Mouse (Mus musculus) limb, embryonic 14.5 days (tissue): Measurements from ENCODE around the gene Rab3a. TPM values are rescaled to one million over a fixed set of nuclear protein-coding genes. Genes with fewer than 3 reads are reported as not detected.

Experiments used
- ATAC-seq: fragments of 200-750 bp; cut with Nextera tagmentation; 2 replicates; pipeline ENCODE4 v1.8.0; 2017; ENCODE audit warnings: low read depth, moderate number of reproducible peaks, moderate TSS enrichment; ENCODE audit not compliant: low FRiP score
- DNase-seq: peaks from one replicate; pipeline ENCODE4 v3.0.0-alpha.2; 2015; ENCODE audit warnings: low spot score
- H3K27ac ChIP-seq: fragments of 300-500 bp; sonication (generic); replicated peaks from 2 replicates; pipeline ENCODE4 v1.5.1; 2014; ENCODE audit warnings: low read depth, mild to moderate bottlenecking, low read length, moderate library complexity, mixed read lengths
- H3K27me3 ChIP-seq: fragments of 300-500 bp; sonication (generic); 2 replicates; pipeline ENCODE4 v1.6.1; 2014; ENCODE audit warnings: low read length, mixed read lengths; ENCODE audit not compliant: control insufficient read depth, insufficient read depth
- H3K36me3 ChIP-seq: fragments of 300-500 bp; sonication (generic); 2 replicates; pipeline ENCODE4 v1.6.1; 2014; ENCODE audit warnings: mild to moderate bottlenecking, low read length, moderate library complexity, mixed read lengths; ENCODE audit not compliant: control insufficient read depth, insufficient read depth
- H3K4me1 ChIP-seq: fragments of 300-500 bp; sonication (generic); 2 replicates; pipeline ENCODE4 v1.6.1; 2014; ENCODE audit warnings: antibody characterized with exemption, low read length, mixed read lengths; ENCODE audit not compliant: control insufficient read depth, insufficient read depth
- H3K4me2 ChIP-seq: fragments of 300-500 bp; sonication (generic); replicated peaks from 2 replicates; pipeline ENCODE4 v1.6.1; 2014; ENCODE audit warnings: low read depth, mild to moderate bottlenecking, low read length, moderate library complexity; ENCODE audit not compliant: severe bottlenecking
- H3K4me3 ChIP-seq: fragments of 300-500 bp; sonication (generic); replicated peaks from 2 replicates; pipeline ENCODE4 v1.5.1; 2014; ENCODE audit warnings: low read length
- H3K9ac ChIP-seq: fragments of 300-500 bp; sonication (generic); 2 replicates; pipeline ENCODE4 v1.6.1; 2014; ENCODE audit warnings: mild to moderate bottlenecking, low read depth, low read length, moderate library complexity; ENCODE audit not compliant: severe bottlenecking
- H3K9me3 ChIP-seq: fragments of 300-500 bp; sonication (generic); 2 replicates; pipeline ENCODE4 v1.6.1; 2016; ENCODE audit warnings: low read length; ENCODE audit not compliant: control insufficient read depth
- POLR2A ChIP-seq: fragments of 200-500 bp; IDR thresholded peaks from 2 replicates; pipeline ENCODE4 v1.8.0; 2012; ENCODE audit warnings: inconsistent platforms, mild to moderate bottlenecking, moderate library complexity, borderline replicate concordance; ENCODE audit not compliant: insufficient read depth, insufficient read length; ENCODE audit errors: extremely low read depth
- WGBS: fragments of 180-500 bp; shearing (Covaris S2); extraction: QIAGEN DNeasy Blood & Tissue Kit; methylation state at CpG from one replicate; pipeline ENCODE4 v1.1.7; 2014; 5-methylcytosine and 5-hydroxymethylcytosine counted together
- polyA plus RNA-seq, 2 experiments: library from polyadenylated mRNA; depleted of rRNA in 1 of 2; stranded (reverse) in 1 of 2; unstranded in 1 of 2; fragments of >200 nt; fragmentation: Nextera tagmentation in 1 of 2; extraction: Ambion mirVana in 1 of 2; gene quantifications; 2 replicates each; pipeline versions ENCODE4 v1.2.1 to v1.2.3; 2012 to 2014

Gene Rab3a
- polyA plus RNA-seq, 2 experiments = 20.1 to 27.2 TPM

DNA sequence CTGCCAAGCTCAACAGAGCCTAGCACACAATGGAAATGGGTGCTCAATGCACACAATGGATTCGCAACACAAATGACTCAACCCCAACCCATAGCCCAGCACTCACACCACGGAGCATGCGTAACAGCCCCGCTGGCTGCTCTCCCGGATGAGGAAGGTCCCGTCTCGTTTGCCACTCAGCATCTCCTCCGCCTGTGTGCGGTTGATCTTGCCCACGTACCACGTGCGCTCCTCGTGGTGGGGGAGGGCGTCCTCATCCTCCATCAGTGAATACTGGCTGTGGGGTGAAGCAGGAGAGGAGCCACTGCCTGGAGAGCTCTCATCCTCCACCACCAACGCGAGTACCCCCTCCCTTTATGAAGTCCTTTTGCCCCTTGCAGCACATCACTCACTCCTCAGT is 14.5 kb downstream of the Rab3a start:
- Histone ChIP-seq H3K9me3 (no peaks in the 10 kb centered on the region), H3K4me2 (no peak overlapping the region), H3K36me3 (peaks cover 56% of the 10 kb centered on the region), H3K9ac (no peak overlapping the region), H3K27me3 (no peaks in the 10 kb centered on the region), H3K27ac (no peak overlapping the region), H3K4me3 (no peak overlapping the region), H3K4me1 (peaks cover 24% of the 10 kb centered on the region)
- WGBS = 88% methylated on average over 16 of the region's 16 CpGs
- no peak for ATAC-seq
- no peak for TF ChIP-seq POLR2A
- no peak for DNase-seq

DNA sequence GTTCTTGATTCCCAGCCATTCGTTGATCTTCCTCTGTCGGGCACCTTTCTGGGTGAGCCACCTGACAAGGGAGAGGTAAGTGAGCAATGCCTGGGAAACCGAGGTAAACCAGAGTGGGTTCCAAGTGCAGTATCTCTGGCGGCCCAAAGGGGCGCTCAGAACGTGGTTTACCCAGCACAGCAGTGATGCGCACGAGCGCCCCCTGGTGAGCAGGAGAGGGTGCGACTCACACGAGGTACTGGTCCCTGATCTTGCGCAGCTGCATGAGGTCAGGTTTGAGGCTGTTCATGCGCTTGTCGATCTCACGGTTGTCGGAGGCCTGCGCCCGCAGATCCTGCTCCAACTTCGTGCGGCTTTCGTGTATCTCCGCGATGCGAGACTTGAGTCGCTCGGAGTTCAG is 14.9 kb downstream of the Rab3a start:
- H3K4me2 ChIP-seq = no peak overlapping the region
- peaks cover 27% of the 10 kb centered on the region for H3K4me1 ChIP-seq
- H3K9me3 ChIP-seq = no peaks in the 10 kb centered on the region
- ATAC-seq (peak; percentile 72), DNase-seq (peak; percentile 93)
- peaks cover 60% of the 10 kb centered on the region for H3K36me3 ChIP-seq
- no peak for TF ChIP-seq POLR2A
- 5% methylated on average over 26 of the region's 26 CpGs for WGBS
- no peak overlapping the region for H3K9ac ChIP-seq
- no peak overlapping the region for H3K4me3 ChIP-seq
- H3K27ac ChIP-seq = no peak overlapping the region
- no peaks in the 10 kb centered on the region for H3K27me3 ChIP-seq

DNA sequence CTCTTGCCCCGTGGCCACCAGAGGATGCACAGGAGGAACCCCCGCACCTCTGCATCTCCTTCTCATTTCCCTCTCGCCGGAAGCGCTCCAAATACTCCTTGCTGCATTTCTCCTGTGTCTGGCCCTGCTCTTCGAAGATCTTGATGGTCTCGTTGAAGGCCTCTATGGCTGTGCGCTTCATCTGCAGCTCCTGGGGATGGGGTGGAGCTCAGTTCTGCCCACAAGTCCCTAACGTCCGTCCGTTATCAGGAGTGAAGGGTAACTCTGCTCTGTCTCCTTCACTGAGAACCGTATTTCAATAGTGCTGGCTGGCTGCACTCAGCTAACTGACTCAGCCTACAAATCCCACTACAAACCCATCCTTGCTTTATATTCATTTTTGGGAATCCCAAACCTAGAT is 15.4 kb downstream of the Rab3a start:
- H3K27me3 ChIP-seq = no peaks in the 10 kb centered on the region
- H3K4me1 ChIP-seq = peaks cover 32% of the 10 kb centered on the region
- no peak for TF ChIP-seq POLR2A
- 70% methylated on average over 12 of the region's 12 CpGs for WGBS
- no peak overlapping the region for H3K4me2 ChIP-seq
- no peaks in the 10 kb centered on the region for H3K9me3 ChIP-seq
- H3K9ac ChIP-seq = no peak overlapping the region
- H3K36me3 ChIP-seq = peaks cover 65% of the 10 kb centered on the region
- DNase-seq (no peak), ATAC-seq (no peak)
- H3K27ac ChIP-seq = no peak overlapping the region
- no peak overlapping the region for H3K4me3 ChIP-seq

DNA sequence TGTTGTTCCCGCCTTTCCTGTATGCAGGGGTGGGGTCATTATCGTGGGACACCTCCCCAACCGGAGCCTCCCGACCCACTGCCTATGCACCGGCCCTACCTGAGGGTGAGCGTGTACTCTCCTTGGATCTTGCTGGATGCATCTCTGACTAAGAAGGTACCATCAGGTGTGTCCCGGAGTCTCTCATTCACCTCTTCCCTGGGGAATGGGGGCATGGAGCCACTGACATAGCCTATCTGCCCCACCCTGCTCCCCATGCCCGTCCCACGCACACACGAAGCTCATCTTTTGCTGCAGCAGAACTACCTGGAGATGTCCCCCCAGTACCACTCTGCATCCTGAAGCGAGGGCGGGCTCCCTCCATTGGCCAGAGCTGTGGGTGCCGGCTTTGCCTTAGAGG is 16.3 kb downstream of the Rab3a start:
- no peaks in the 10 kb centered on the region for H3K9me3 ChIP-seq
- no peak overlapping the region for H3K27ac ChIP-seq
- no peak overlapping the region for H3K9ac ChIP-seq
- TF ChIP-seq POLR2A = no peak
- 98% methylated on average over 13 of the region's 13 CpGs for WGBS
- no peak overlapping the region for H3K4me2 ChIP-seq
- ATAC-seq (no peak), DNase-seq (no peak)
- H3K36me3 ChIP-seq = peaks cover 65% of the 10 kb centered on the region
- no peak overlapping the region for H3K4me3 ChIP-seq
- peaks cover 38% of the 10 kb centered on the region for H3K4me1 ChIP-seq
- H3K27me3 ChIP-seq = no peaks in the 10 kb centered on the region

DNA sequence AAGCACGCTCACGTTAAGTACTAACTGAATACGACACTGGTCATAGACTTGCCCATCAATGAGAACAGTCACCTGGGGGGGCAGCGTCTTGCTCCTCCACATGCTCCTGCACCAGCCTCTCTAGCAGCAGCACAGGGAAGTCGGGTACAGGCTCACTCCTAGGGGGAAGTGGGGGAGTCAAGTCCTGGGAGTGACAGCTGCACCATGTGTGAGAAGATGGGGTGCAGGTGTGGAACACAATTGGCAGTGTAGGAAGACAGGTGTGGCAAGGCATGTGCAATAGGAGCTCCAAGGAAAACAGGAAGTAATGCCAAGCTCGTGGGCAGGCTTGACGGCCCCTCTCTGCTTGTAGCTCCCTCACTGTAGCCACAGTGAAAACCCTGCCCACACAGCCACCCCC is 16.7 kb downstream of the Rab3a start:
- 82% methylated on average over 7 of the region's 7 CpGs for WGBS
- TF ChIP-seq POLR2A = no peak
- Histone ChIP-seq H3K27ac (no peak overlapping the region), H3K4me3 (no peak overlapping the region), H3K9me3 (no peaks in the 10 kb centered on the region), H3K27me3 (no peaks in the 10 kb centered on the region), H3K9ac (no peak overlapping the region), H3K36me3 (peaks cover 65% of the 10 kb centered on the region), H3K4me1 (peaks cover 35% of the 10 kb centered on the region), H3K4me2 (no peak overlapping the region)
- DNase-seq (no peak), ATAC-seq (no peak)

DNA sequence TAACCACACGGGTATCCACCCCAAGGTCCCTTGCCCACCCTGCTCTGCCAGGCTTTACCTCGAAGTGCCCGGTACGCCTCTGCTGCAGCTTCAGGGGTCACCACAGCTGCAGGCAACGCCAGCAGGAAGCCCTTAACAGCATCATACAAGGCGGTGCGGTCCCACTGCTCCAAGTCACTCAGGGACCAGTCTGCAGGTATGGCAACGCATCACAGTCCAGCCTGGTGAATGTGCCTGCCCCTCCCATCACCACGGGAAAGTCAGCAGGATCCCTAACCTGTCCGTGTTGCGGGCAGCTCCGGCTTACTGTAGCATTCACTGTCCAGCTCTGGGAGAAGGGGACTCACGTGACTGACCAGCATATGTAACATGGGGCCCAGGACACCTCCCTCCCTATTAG is 17.6 kb downstream of the Rab3a start:
- H3K36me3 ChIP-seq = peaks cover 65% of the 10 kb centered on the region

More for the DNA sequence above, 17.6 kb downstream of the Rab3a start:
- no peak for ATAC-seq
- no peak overlapping the region for H3K27ac ChIP-seq
- 96% methylated on average over 13 of the region's 13 CpGs for WGBS
- H3K9me3 ChIP-seq = no peaks in the 10 kb centered on the region
- H3K9ac ChIP-seq = no peak overlapping the region
- no peak for TF ChIP-seq POLR2A
- H3K27me3 ChIP-seq = no peaks in the 10 kb centered on the region
- DNase-seq = no peak
- H3K4me2 ChIP-seq = no peak overlapping the region
- peaks cover 27% of the 10 kb centered on the region for H3K4me1 ChIP-seq
- no peak overlapping the region for H3K4me3 ChIP-seq
